21 mouse cellular contexts compared by ENCODE assay signal in genomic region chr2:79571910-79572309, GRCm38 (mm10).
DNase-seq lines count a peak whose midpoint lies in the region; ATAC-seq and TF ChIP-seq lines count a peak whose summit lies in the region.
"Had no signal": no experiment of that assay in that cellular context is flagged by ENCODE, and none has a peak within 500 bp of the region (broad histone marks: within the 10 kb centered on the region; RNA-seq: fewer than 3 reads in every experiment).

No protein-coding gene starts in this region.

- no peak for DNase-seq in frontal cortex, postnatal 10 days (ENCODE audit: low spot score in 2 of 2)
- no peak for DNase-seq in heart, adult 11 months
- peak; percentile 34 for DNase-seq in heart, postnatal 0 days (ENCODE audit: low spot score)
- DNase-seq in telencephalon, adult 2 months (ENCODE audit: low read depth, low spot score) = peak; percentile 32
- DNase-seq in left cerebral cortex, adult 11 months (ENCODE audit: low spot score) = no peak
- DNase-seq: adrenal gland, postnatal 10 days; cerebellum, adult 11-12 months; cerebellum, adult 9-10 months; cerebellum, postnatal 25 days; gastrocnemius, adult 2 months; gastrocnemius, postnatal 25 days; kidney, adult 2 months had no signal

- no peaks in the 10 kb centered on the region for H3K36me3 ChIP-seq in heart, embryonic 13.5 days
- H3K36me3 ChIP-seq in heart, postnatal 0 days (replicated peaks; ENCODE audit: control insufficient read depth, insufficient read depth, low read length) = no peaks in the 10 kb centered on the region
- no peaks in the 10 kb centered on the region for H3K36me3 ChIP-seq in heart, embryonic 11.5 days (ENCODE audit: control insufficient read depth, insufficient read depth, low read length)
- H3K36me3 ChIP-seq: embryonic facial prominence, embryonic 12.5 days; forebrain, embryonic 12.5 days; hindbrain, embryonic 10.5 days had no signal

- no peak overlapping the region for H3K4me2 ChIP-seq in heart, embryonic 13.5 days
- H3K4me2 ChIP-seq in heart, postnatal 0 days (ENCODE audit: low read depth, low read length) = no peak overlapping the region
- H3K4me2 ChIP-seq in heart, embryonic 11.5 days = no peak overlapping the region
- H3K4me2 ChIP-seq: embryonic facial prominence, embryonic 12.5 days; forebrain, embryonic 12.5 days; hindbrain, embryonic 14.5 days had no signal

- no peaks in the 10 kb centered on the region for H3K9me3 ChIP-seq in heart, embryonic 13.5 days
- H3K9me3 ChIP-seq in heart, postnatal 0 days (replicated peaks; ENCODE audit: control insufficient read depth, low read length) = no peaks in the 10 kb centered on the region
- no peaks in the 10 kb centered on the region for H3K9me3 ChIP-seq in heart, embryonic 11.5 days (replicated peaks; ENCODE audit: control insufficient read depth, low read length)
- H3K9me3 ChIP-seq: embryonic facial prominence, embryonic 12.5 days; forebrain, embryonic 12.5 days; hindbrain, embryonic 10.5 days had no signal

- H3K4me1 ChIP-seq in heart, embryonic 13.5 days = peaks cover 58% of the 10 kb centered on the region
- peaks cover 44% of the 10 kb centered on the region for H3K4me1 ChIP-seq in heart, postnatal 0 days (ENCODE audit: control insufficient read depth, insufficient read depth)
- H3K4me1 ChIP-seq in heart, embryonic 11.5 days (ENCODE audit: control insufficient read depth, insufficient read depth, low read length) = peaks cover 22% of the 10 kb centered on the region
- H3K4me1 ChIP-seq: embryonic facial prominence, embryonic 12.5 days had no signal

- H3K27ac ChIP-seq in heart, embryonic 13.5 days (replicated peaks) = peak overlapping the region; percentile 69
- H3K27ac ChIP-seq in heart, postnatal 0 days (ENCODE audit: low read depth) = peak overlapping the region; percentile 62
- no peak overlapping the region for H3K27ac ChIP-seq in heart, embryonic 11.5 days (ENCODE audit: low read depth, low read length)
- H3K27ac ChIP-seq: embryonic facial prominence, embryonic 12.5 days; forebrain, embryonic 12.5 days; gastrocnemius, adult 2 months; hindbrain, embryonic 10.5 days; hindbrain, embryonic 14.5 days had no signal

- ATAC-seq in frontal cortex, adult (ENCODE audit: low TSS enrichment) = peak; percentile 84
- ATAC-seq in heart, embryonic 13.5 days (ENCODE audit: extremely low read depth, insufficient number of reproducible peaks, low FRiP score, low TSS enrichment) = no peak
- no peak for ATAC-seq in heart, postnatal 0 days (ENCODE audit: insufficient read depth, low read depth)
- ATAC-seq in heart, embryonic 11.5 days (replicated peaks; ENCODE audit: insufficient number of reproducible peaks, low FRiP score, low TSS enrichment) = no peak
- ATAC-seq: forebrain, embryonic 16.5 days; intestine, embryonic 16.5 days had no signal

- H3K9ac ChIP-seq in heart, embryonic 13.5 days = 0 out of 2 replicates have a peak overlapping the region, but pooled peaks have one; percentile 28
- H3K9ac ChIP-seq in heart, postnatal 0 days (replicated peaks; ENCODE audit: low read depth, low read length) = no peak overlapping the region
- no peak overlapping the region for H3K9ac ChIP-seq in heart, embryonic 11.5 days (ENCODE audit: low read depth, low read length)
- H3K9ac ChIP-seq: embryonic facial prominence, embryonic 12.5 days; forebrain, embryonic 12.5 days; hindbrain, embryonic 14.5 days had no signal

- no peak for TF ChIP-seq CTCF in heart, postnatal 0 days (IDR thresholded peaks at IDR 0.05; ENCODE audit: low read depth)

- H3K4me3 ChIP-seq in heart, embryonic 13.5 days = no peak overlapping the region
- no peak overlapping the region for H3K4me3 ChIP-seq in heart, postnatal 0 days (ENCODE audit: low read depth, low read length)
- no peak overlapping the region for H3K4me3 ChIP-seq in heart, embryonic 11.5 days (ENCODE audit: low read depth, low read length)
- H3K4me3 ChIP-seq: embryonic facial prominence, embryonic 12.5 days; forebrain, embryonic 12.5 days; gastrocnemius, adult 2 months; hindbrain, embryonic 10.5 days had no signal

- H3K27me3 ChIP-seq in heart, embryonic 13.5 days (replicated peaks) = no peaks in the 10 kb centered on the region
- no peaks in the 10 kb centered on the region for H3K27me3 ChIP-seq in heart, postnatal 0 days (ENCODE audit: control insufficient read depth, insufficient read depth, low read length)
- H3K27me3 ChIP-seq in heart, embryonic 11.5 days (ENCODE audit: control insufficient read depth, insufficient read depth, low read length) = no peaks in the 10 kb centered on the region
- H3K27me3 ChIP-seq: embryonic facial prominence, embryonic 12.5 days; forebrain, embryonic 12.5 days had no signal

- TF ChIP-seq EP300 in heart, postnatal 0 days (IDR thresholded peaks at IDR 0.05; ENCODE audit: low read depth) = no peak

- 36% methylated on average over 5 of the region's 5 CpGs for WGBS in heart, embryonic 13.5 days
- 21% methylated on average over 5 of the region's 5 CpGs for WGBS in heart, postnatal 0 days
- WGBS in heart, embryonic 11.5 days (ENCODE audit: insufficient replicate concordance) = 54% methylated on average over 5 of the region's 5 CpGs

Comparison
In these comparisons a context has a peak if more than half of its experiments do, and no peak if none do; other contexts are left out.
1. DNase-seq: peak in heart, postnatal 0 days (single experiment) and telencephalon, adult 2 months (single experiment); none in frontal cortex, postnatal 10 days (0 of 2), heart, adult 11 months (single experiment) and left cerebral cortex, adult 11 months (single experiment).